ENCODE assay signal across 8 mouse cellular contexts in the genomic region with DNA sequence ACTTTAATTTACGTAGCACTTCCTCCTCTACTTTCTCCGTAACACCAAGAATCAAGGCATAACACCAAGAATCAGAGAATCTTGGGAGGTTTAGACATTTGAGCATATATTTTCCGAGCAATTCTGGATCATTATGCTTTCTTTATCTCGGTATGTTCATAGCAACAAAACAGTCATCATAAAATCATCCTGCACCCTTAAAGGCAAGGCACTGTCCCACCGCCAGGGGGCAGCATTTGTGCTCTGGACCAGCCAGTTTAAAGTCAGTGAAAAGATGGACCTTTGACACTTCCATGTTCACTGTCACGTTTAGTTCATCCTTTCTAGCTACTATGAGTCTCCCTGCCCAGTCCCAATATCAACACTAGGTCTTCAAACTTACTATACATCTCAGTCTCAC.
DNase-seq lines count a peak whose midpoint lies in the region.

No protein-coding gene starts in this region.

- peak; percentile 55 for DNase-seq in cerebellum, adult 11 months
- DNase-seq in cerebellum, adult 9-10 months, result no peak
- peak; percentile 36 to 38 for DNase-seq in layer of hippocampus, postnatal 10 days (ENCODE audit: low spot score in 2 of 2)
- no peak for DNase-seq in layer of hippocampus, adult 9-11 months
- DNase-seq in adrenal gland, postnatal 36 days, result peak; percentile 34 to 47
- DNase-seq in lung, postnatal 36 days, result peak; percentile 25
- DNase-seq in adipocyte (ENCODE audit: low spot score), result no peak
- DNase-seq in frontal cortex, postnatal 36 days (ENCODE audit: low spot score in 2 of 2), result no peak

Comparison
In these comparisons a context has a peak if more than half of its experiments do, and no peak if none do; other contexts are left out.
1. DNase-seq: peak in cerebellum, adult 11 months (single experiment), layer of hippocampus, postnatal 10 days (2 of 2), adrenal gland, postnatal 36 days (2 of 2) and lung, postnatal 36 days (single experiment); none in cerebellum, adult 9-10 months (single experiment), layer of hippocampus, adult 9-11 months (single experiment), adipocyte (single experiment) and frontal cortex, postnatal 36 days (0 of 2).